ENCODE assay signal across 14 mouse cellular contexts in the genomic region with DNA sequence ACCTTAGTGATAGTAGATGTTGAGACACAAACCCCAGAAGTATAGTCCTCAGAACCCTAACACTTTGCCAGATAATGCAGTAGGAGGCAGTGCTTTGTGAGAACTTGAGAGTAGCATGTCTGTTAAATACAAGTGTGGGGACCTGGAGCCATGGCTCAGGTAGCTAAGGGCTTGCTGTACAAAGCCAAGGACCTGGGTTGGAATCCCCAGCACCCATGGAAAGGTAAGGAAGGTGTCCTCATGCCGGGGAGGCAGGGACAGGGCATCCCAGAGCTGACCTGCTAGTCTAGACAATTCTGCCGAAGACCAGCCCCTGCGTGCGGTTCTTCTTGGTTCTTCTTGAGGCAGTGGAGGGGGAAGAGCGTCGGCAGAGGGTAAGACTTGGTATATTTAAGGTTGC. TPM values are rescaled to one million over a fixed set of nuclear protein-coding genes. Genes with fewer than 3 reads are reported as not detected.
DNase-seq lines count a peak whose midpoint lies in the region; ATAC-seq lines count a peak whose summit lies in the region.
"Had no signal": no experiment of that assay in that cellular context is flagged by ENCODE, and none has a peak within 500 bp of the region (broad histone marks: within the 10 kb centered on the region; RNA-seq: fewer than 3 reads in every experiment).

No protein-coding gene starts in this region.

- no peak overlapping the region for H3K27ac ChIP-seq in liver, embryonic 11.5 days (ENCODE audit: low read depth, low read length)
- no peak overlapping the region for H3K27ac ChIP-seq in liver, embryonic 12.5 days
- H3K27ac ChIP-seq in limb, embryonic 12.5 days, result no peak overlapping the region
- H3K27ac ChIP-seq: midbrain, embryonic 15.5 days had no signal

- H3K36me3 ChIP-seq in erythroblast, embryonic 14.5 days (ENCODE audit: control insufficient read depth), result peaks cover 28% of the 10 kb centered on the region
- H3K36me3 ChIP-seq in liver, embryonic 11.5 days (ENCODE audit: control insufficient read depth, insufficient read depth, low read length), result no peaks in the 10 kb centered on the region
- peaks cover 19% of the 10 kb centered on the region for H3K36me3 ChIP-seq in liver, embryonic 12.5 days
- H3K36me3 ChIP-seq in limb, embryonic 12.5 days, result peaks cover 23% of the 10 kb centered on the region

- peaks cover 23% of the 10 kb centered on the region for H3K4me1 ChIP-seq in erythroblast, embryonic 14.5 days (ENCODE audit: control insufficient read depth)
- H3K4me1 ChIP-seq in liver, embryonic 11.5 days (replicated peaks; ENCODE audit: control insufficient read depth, insufficient read depth, low read length), result peaks cover 12% of the 10 kb centered on the region
- peaks cover 26% of the 10 kb centered on the region for H3K4me1 ChIP-seq in liver, embryonic 12.5 days
- peaks cover 14% of the 10 kb centered on the region for H3K4me1 ChIP-seq in limb, embryonic 12.5 days (replicated peaks)

- peak overlapping the region; percentile 14 for H3K4me3 ChIP-seq in erythroblast, embryonic 14.5 days (replicated peaks)
- no peak overlapping the region for H3K4me3 ChIP-seq in liver, embryonic 11.5 days (ENCODE audit: low read depth, low read length)
- H3K4me3 ChIP-seq in liver, embryonic 12.5 days, result no peak overlapping the region
- no peak overlapping the region for H3K4me3 ChIP-seq in limb, embryonic 12.5 days (replicated peaks)

- no peak overlapping the region for H3K4me2 ChIP-seq in liver, embryonic 11.5 days
- no peak overlapping the region for H3K4me2 ChIP-seq in liver, embryonic 12.5 days
- 0 out of 2 replicates have a peak overlapping the region, but pooled peaks have one; percentile 18 for H3K4me2 ChIP-seq in limb, embryonic 12.5 days

- DNase-seq in liver, embryonic 11.5 days (ENCODE audit: low spot score), result no peak
- peak; percentile 6 for DNase-seq in 416B (ENCODE audit: low read depth)
- no peak for DNase-seq in embryo, embryonic 10 days (ENCODE audit: low spot score)
- DNase-seq in retina, postnatal 1 day, result no peak
- DNase-seq: cerebellum, postnatal 10 days; forebrain, postnatal 0 days; gastrocnemius, postnatal 10 days; lung, postnatal 4 days; right cerebral cortex, postnatal 25 days had no signal

- no peak for ATAC-seq in erythroblast, adult 5-6 weeks (replicated peaks; ENCODE audit: low FRiP score, poor library complexity, severe bottlenecking)
- ATAC-seq in liver, embryonic 11.5 days (replicated peaks; ENCODE audit: low FRiP score), result no peak
- ATAC-seq in liver, embryonic 12.5 days, result no peak
- no peak for ATAC-seq in limb, embryonic 12.5 days (ENCODE audit: insufficient number of reproducible peaks, insufficient read depth, low FRiP score, low TSS enrichment, low read depth)
- ATAC-seq: forebrain, postnatal 0 days; midbrain, embryonic 15.5 days had no signal

- peak overlapping the region; percentile 7; the same call in 1 of the 2 replicates for H3K9ac ChIP-seq in liver, embryonic 11.5 days (ENCODE audit: low read depth, low read length)
- H3K9ac ChIP-seq in liver, embryonic 12.5 days, result no peak overlapping the region; the same call in 1 of the 2 replicates
- H3K9ac ChIP-seq in limb, embryonic 12.5 days (replicated peaks), result no peak overlapping the region
- H3K9ac ChIP-seq: forebrain, postnatal 0 days had no signal

- no peaks in the 10 kb centered on the region for H3K9me3 ChIP-seq in erythroblast, embryonic 14.5 days (ENCODE audit: control insufficient read depth, low read length)
- H3K9me3 ChIP-seq in liver, embryonic 11.5 days (ENCODE audit: control insufficient read depth, low read length), result no peaks in the 10 kb centered on the region
- no peaks in the 10 kb centered on the region for H3K9me3 ChIP-seq in liver, embryonic 12.5 days (replicated peaks)
- H3K9me3 ChIP-seq in limb, embryonic 12.5 days, result no peaks in the 10 kb centered on the region
- H3K9me3 ChIP-seq: midbrain, embryonic 15.5 days had no signal

- H3K27me3 ChIP-seq in erythroblast, embryonic 14.5 days (ENCODE audit: control insufficient read depth), result no peaks in the 10 kb centered on the region
- no peaks in the 10 kb centered on the region for H3K27me3 ChIP-seq in liver, embryonic 11.5 days (replicated peaks; ENCODE audit: control insufficient read depth, insufficient read depth, low read length)
- H3K27me3 ChIP-seq in liver, embryonic 12.5 days (replicated peaks), result 0 out of 2 replicates have a peak, but pooled peaks cover 5% of the 10 kb centered on the region
- H3K27me3 ChIP-seq in limb, embryonic 12.5 days, result no peaks in the 10 kb centered on the region
- H3K27me3 ChIP-seq: midbrain, embryonic 15.5 days had no signal

- 78% methylated on average over 6 of the region's 6 CpGs for WGBS in liver, embryonic 11.5 days
- WGBS in liver, embryonic 12.5 days (ENCODE audit: insufficient replicate concordance), result 83% methylated on average over 6 of the region's 6 CpGs
- WGBS in limb, embryonic 12.5 days, result 68% methylated on average over 6 of the region's 6 CpGs

RNA-seq across cellular contexts. Expression of gene Angel2, which starts 5.3 kb away (rescaled TPM):
- 0.15 and 0.29 TPM in 2 replicates for polyA plus RNA-seq in erythroblast, embryonic 14.5 days (2012)
- 4.2 and 12.1 TPM in 2 replicates for total RNA-seq in erythroblast, adult 5-6 weeks (2015; ENCODE audit: low replicate concordance)
- total RNA-seq in erythroblast, adult 5-6 weeks (2017; ENCODE audit: low replicate concordance), result 8.9 and 12.6 TPM in 2 replicates
- polyA plus RNA-seq in liver, embryonic 11.5 days (2014; fragmentation: Nextera tagmentation; extraction: Ambion mirVana), result 32.1 and 34.1 TPM in 2 replicates
- polyA plus RNA-seq in liver, embryonic 12.5 days (2016; fragmentation: Nextera tagmentation; extraction: Ambion mirVana), result 21.4 and 23.6 TPM in 2 replicates
- 60.6 and 61.7 TPM in 2 replicates for polyA plus RNA-seq in limb, embryonic 12.5 days (2016; fragmentation: Nextera tagmentation; extraction: Ambion mirVana)

RNA-seq across cellular contexts. Expression of gene Rps6kc1, which starts 18.6 kb away (rescaled TPM):
- 0.06 and 0.08 TPM in 2 replicates for polyA plus RNA-seq in erythroblast, embryonic 14.5 days (2012)
- total RNA-seq in erythroblast, adult 5-6 weeks (2015; ENCODE audit: low replicate concordance), result 0.19 and 4.0 TPM in 2 replicates
- total RNA-seq in erythroblast, adult 5-6 weeks (2017; ENCODE audit: low replicate concordance), result 4.2 and 4.6 TPM in 2 replicates
- polyA plus RNA-seq in liver, embryonic 11.5 days (2014; fragmentation: Nextera tagmentation; extraction: Ambion mirVana), result 10.0 and 11.1 TPM in 2 replicates
- polyA plus RNA-seq in liver, embryonic 12.5 days (2016; fragmentation: Nextera tagmentation; extraction: Ambion mirVana), result 5.5 and 5.7 TPM in 2 replicates
- 17.8 and 20.6 TPM in 2 replicates for polyA plus RNA-seq in limb, embryonic 12.5 days (2016; fragmentation: Nextera tagmentation; extraction: Ambion mirVana)

RNA-seq across cellular contexts. Expression of gene Vash2, which starts 48.9 kb away (rescaled TPM):
- 0.11 TPM in 1 of 2 replicates, not detected in the other for polyA plus RNA-seq in erythroblast, embryonic 14.5 days (2012)
- total RNA-seq in erythroblast, adult 5-6 weeks (2015; ENCODE audit: low replicate concordance), result not detected in 2 replicates
- total RNA-seq in erythroblast, adult 5-6 weeks (2017; ENCODE audit: low replicate concordance), result 0.42 TPM in 1 of 2 replicates, not detected in the other
- 12.8 and 14.2 TPM in 2 replicates for polyA plus RNA-seq in liver, embryonic 11.5 days (2014; fragmentation: Nextera tagmentation; extraction: Ambion mirVana)
- 3.9 and 4.0 TPM in 2 replicates for polyA plus RNA-seq in liver, embryonic 12.5 days (2016; fragmentation: Nextera tagmentation; extraction: Ambion mirVana)
- polyA plus RNA-seq in limb, embryonic 12.5 days (2016; fragmentation: Nextera tagmentation; extraction: Ambion mirVana), result 81.8 and 82.0 TPM in 2 replicates

Comparison
In these comparisons a context has a peak if more than half of its experiments do, and no peak if none do; other contexts are left out.
1. RNA of gene Angel2, which starts 5.3 kb away (polyA plus RNA-seq): 60.6 to 61.7 TPM in limb, embryonic 12.5 days, 32.1 to 34.1 TPM in liver, embryonic 11.5 days and 21.4 to 23.6 TPM in liver, embryonic 12.5 days; 0.15 to 0.29 TPM in erythroblast, embryonic 14.5 days; every median in the first group is over 10 times any median in the second.